Mouse (Mus musculus): ENCODE data around the gene Slc35g3. TPM values are rescaled to one million over a fixed set of nuclear protein-coding genes. Genes with fewer than 3 reads are reported as not detected.

Gene Slc35g3
- polyA plus RNA-seq, 1 experiment = 0.08 TPM

DNA sequence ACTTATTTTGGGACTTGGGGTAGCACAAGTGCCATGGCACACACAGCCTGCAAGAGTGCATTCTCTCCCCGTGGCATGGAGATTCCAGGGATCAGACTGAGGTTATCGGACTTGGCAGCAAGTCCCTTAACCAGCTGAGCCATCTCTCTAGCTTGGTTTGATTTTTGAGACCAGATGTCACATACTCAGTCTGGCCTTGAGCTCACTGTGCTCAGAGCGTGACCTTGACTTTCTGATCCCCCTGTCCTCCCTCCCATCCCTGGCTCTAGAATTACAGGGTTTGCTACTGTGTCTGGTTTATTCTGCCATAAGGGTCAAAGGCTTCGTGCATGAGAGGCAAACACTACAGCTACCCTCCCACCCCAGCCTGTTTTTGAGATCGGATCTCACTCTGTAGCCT, 27.7 kb upstream of the Slc35g3 start:
- H3K4me3 ChIP-seq (ENCODE audit: control insufficient read depth, insufficient read depth, low read length) = no peak overlapping the region
- H3K27me3 ChIP-seq (ENCODE audit: control insufficient read depth, insufficient read depth, low read length) = no peaks in the 10 kb centered on the region
- H3K36me3 ChIP-seq (ENCODE audit: control insufficient read depth, insufficient read depth, low read length) = no peaks in the 10 kb centered on the region
- H3K27ac ChIP-seq (ENCODE audit: control insufficient read depth, insufficient read depth, low read length) = no peak overlapping the region
- 90% methylated on average over 5 of the region's 5 CpGs for WGBS
- no peaks in the 10 kb centered on the region for H3K4me1 ChIP-seq (replicated peaks; ENCODE audit: control insufficient read depth, insufficient read depth, low read length)
- TF ChIP-seq POLR2A (IDR thresholded peaks at IDR 0.05; ENCODE audit: control insufficient read depth, extremely low read depth, insufficient read depth, low read length, poor library complexity) = no peak
- no peak for TF ChIP-seq CTCF (IDR thresholded peaks at IDR 0.05; ENCODE audit: borderline replicate concordance, control insufficient read depth, extremely low read depth, insufficient read depth, low read length, poor library complexity)
- DNase-seq = no peak

DNA sequence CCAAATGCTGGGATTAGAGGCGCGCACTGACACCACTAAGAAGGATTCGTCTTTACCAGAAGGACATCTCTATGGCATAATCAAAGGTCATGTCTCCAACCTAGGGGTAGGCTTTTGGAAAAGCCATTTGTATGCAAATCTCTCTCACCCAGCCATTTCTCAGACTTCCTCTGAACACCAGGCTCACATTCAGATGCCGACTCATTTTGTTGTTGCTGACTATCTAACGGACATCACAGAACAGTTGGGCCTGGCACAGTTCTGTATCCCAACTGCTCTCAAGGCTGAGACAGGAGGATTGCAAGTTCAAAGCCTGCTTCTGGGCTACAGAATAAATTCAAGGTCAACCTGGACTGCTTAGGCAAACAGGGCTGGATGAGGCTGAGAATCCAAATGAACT, 25.5 kb upstream of the Slc35g3 start:
- no peak for DNase-seq
- Histone ChIP-seq H3K4me1 (replicated peaks; ENCODE audit: control insufficient read depth, insufficient read depth, low read length) (no peaks in the 10 kb centered on the region), H3K27ac (ENCODE audit: control insufficient read depth, insufficient read depth, low read length) (no peak overlapping the region), H3K27me3 (ENCODE audit: control insufficient read depth, insufficient read depth, low read length) (no peaks in the 10 kb centered on the region), H3K4me3 (ENCODE audit: control insufficient read depth, insufficient read depth, low read length) (no peak overlapping the region), H3K36me3 (ENCODE audit: control insufficient read depth, insufficient read depth, low read length) (no peaks in the 10 kb centered on the region)
- WGBS = 93% methylated on average over 5 of the region's 5 CpGs
- TF ChIP-seq CTCF (IDR thresholded peaks at IDR 0.05; ENCODE audit: borderline replicate concordance, control insufficient read depth, extremely low read depth, insufficient read depth, low read length, poor library complexity) (no peak), POLR2A (IDR thresholded peaks at IDR 0.05; ENCODE audit: control insufficient read depth, extremely low read depth, insufficient read depth, low read length, poor library complexity) (no peak)

DNA sequence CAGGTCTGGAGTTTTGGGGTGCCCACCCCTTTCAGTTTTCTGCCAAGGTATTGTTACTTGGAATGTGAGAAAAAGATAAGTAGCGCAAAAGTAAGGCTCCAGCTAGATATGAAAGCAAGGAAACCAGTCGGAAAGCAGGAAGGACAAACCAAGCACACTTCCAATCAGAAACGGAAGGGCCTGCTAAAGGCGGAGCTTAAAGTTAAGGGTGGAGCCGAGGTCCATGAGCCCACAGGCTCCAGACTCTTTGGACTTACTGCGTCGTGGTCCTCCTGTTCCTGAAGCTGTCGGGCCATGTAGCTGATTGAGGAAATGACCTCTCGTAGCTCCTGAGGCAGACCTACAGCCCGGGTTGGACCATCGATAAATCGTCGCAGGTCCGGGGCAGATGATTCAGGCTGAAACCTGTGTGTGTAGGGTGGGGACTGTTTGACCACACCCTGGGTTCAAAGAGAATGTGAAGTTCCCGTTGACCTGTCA, 23.1 kb upstream of the Slc35g3 start:
- Histone ChIP-seq H3K27me3 (ENCODE audit: control insufficient read depth, insufficient read depth, low read length) (no peaks in the 10 kb centered on the region), H3K4me3 (ENCODE audit: control insufficient read depth, insufficient read depth, low read length) (no peak overlapping the region), H3K36me3 (ENCODE audit: control insufficient read depth, insufficient read depth, low read length) (no peaks in the 10 kb centered on the region), H3K27ac (ENCODE audit: control insufficient read depth, insufficient read depth, low read length) (no peak overlapping the region), H3K4me1 (replicated peaks; ENCODE audit: control insufficient read depth, insufficient read depth, low read length) (no peaks in the 10 kb centered on the region)
- 61% methylated on average over 15 of the region's 15 CpGs for WGBS
- no peak for DNase-seq
- TF ChIP-seq POLR2A (IDR thresholded peaks at IDR 0.05; ENCODE audit: control insufficient read depth, extremely low read depth, insufficient read depth, low read length, poor library complexity) = no peak
- no peak for TF ChIP-seq CTCF (IDR thresholded peaks at IDR 0.05; ENCODE audit: borderline replicate concordance, control insufficient read depth, extremely low read depth, insufficient read depth, low read length, poor library complexity)

DNA sequence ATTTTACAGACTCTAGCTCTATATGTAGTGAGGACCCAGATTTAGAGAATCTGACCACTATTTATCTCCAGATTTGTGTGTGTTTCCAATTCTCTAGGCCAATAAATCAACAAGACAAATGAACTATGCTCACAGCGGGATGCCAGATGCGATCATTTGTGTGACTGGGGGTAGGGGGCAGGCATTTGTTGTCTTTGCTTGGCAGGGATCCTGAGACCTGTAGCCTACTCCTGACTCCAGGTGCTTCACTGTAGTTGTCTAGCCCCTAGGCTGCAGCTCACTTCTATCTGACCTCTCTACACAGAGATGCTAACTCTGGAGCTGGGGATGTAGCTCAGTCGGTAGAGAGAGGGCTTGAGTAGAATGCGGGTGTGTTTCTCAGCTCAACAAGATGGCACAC, 20.1 kb upstream of the Slc35g3 start:
- TF ChIP-seq CTCF (IDR thresholded peaks at IDR 0.05; ENCODE audit: borderline replicate concordance, control insufficient read depth, extremely low read depth, insufficient read depth, low read length, poor library complexity) = no peak
- no peak for TF ChIP-seq POLR2A (IDR thresholded peaks at IDR 0.05; ENCODE audit: control insufficient read depth, extremely low read depth, insufficient read depth, low read length, poor library complexity)
- no peaks in the 10 kb centered on the region for H3K4me1 ChIP-seq (replicated peaks; ENCODE audit: control insufficient read depth, insufficient read depth, low read length)
- no peaks in the 10 kb centered on the region for H3K27me3 ChIP-seq (ENCODE audit: control insufficient read depth, insufficient read depth, low read length)
- WGBS = 93% methylated on average over 4 of the region's 4 CpGs
- H3K27ac ChIP-seq (ENCODE audit: control insufficient read depth, insufficient read depth, low read length) = no peak overlapping the region
- H3K4me3 ChIP-seq (ENCODE audit: control insufficient read depth, insufficient read depth, low read length) = no peak overlapping the region
- no peaks in the 10 kb centered on the region for H3K36me3 ChIP-seq (ENCODE audit: control insufficient read depth, insufficient read depth, low read length)
- no peak for DNase-seq

DNA sequence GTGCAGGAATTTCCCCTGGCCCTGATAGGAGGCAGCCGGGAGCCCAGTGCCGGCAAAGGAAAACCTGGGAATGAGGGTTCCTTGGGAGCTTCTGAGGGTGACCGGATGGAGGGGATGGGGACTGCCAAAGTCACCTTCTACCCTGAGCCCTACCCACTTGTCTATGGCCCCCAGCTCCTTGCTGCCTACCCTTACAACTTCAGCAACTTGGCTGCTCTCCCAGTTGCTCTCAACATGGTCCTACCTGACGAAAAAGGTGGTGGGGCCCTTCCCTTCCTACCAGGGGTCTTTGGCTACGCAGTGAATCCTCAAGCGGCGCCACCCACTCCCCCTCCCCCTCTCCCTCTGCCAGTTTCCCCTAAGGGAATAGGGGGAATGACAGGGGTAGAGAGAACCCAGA, 17.2 kb upstream of the Slc35g3 start:
- no peak for TF ChIP-seq CTCF (IDR thresholded peaks at IDR 0.05; ENCODE audit: borderline replicate concordance, control insufficient read depth, extremely low read depth, insufficient read depth, low read length, poor library complexity)
- TF ChIP-seq POLR2A (IDR thresholded peaks at IDR 0.05; ENCODE audit: control insufficient read depth, extremely low read depth, insufficient read depth, low read length, poor library complexity) = no peak
- Histone ChIP-seq H3K27ac (ENCODE audit: control insufficient read depth, insufficient read depth, low read length) (no peak overlapping the region), H3K36me3 (ENCODE audit: control insufficient read depth, insufficient read depth, low read length) (no peaks in the 10 kb centered on the region), H3K4me3 (ENCODE audit: control insufficient read depth, insufficient read depth, low read length) (no peak overlapping the region), H3K4me1 (replicated peaks; ENCODE audit: control insufficient read depth, insufficient read depth, low read length) (no peaks in the 10 kb centered on the region), H3K27me3 (ENCODE audit: control insufficient read depth, insufficient read depth, low read length) (no peaks in the 10 kb centered on the region)
- WGBS = 91% methylated on average over 7 of the region's 7 CpGs
- no peak for DNase-seq

DNA sequence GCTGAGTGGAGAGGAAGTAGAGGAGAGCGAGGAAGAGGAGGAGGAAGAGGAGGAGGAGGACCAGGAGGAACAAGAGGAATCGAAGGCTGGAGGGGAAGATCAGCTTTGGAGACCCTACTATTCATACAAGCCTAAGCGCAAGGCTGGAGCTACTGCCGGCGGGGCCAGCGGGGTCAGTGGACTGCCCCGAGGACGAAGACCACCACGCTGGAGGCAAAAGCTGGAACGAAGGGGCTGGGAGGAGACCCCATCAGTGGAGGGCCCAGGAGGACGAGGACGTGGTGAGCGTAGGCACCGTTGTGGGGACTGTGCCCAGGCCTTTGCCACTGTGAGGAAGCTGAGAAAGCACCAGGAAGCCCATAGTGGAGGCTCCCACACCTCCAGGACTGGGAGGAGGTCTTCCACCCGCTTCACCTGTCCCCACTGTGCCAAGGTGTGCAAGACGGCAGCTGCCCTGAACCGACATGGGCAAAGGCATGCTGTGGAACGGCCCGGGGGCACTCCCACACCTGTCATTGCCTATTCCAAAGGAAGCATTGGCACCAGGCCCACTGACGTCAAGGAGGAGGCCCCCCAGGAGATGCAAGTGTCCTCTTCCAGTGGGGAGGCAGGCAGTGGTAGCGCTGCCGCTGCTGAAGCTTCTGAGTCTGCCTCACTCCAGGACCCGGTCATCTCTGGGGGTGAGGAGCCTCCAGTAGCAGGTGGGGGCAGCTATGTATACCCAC, 16.7 kb upstream of the Slc35g3 start:
- no peaks in the 10 kb centered on the region for H3K27me3 ChIP-seq (ENCODE audit: control insufficient read depth, insufficient read depth, low read length)
- no peak overlapping the region for H3K27ac ChIP-seq (ENCODE audit: control insufficient read depth, insufficient read depth, low read length)
- H3K4me3 ChIP-seq (ENCODE audit: control insufficient read depth, insufficient read depth, low read length) = no peak overlapping the region
- DNase-seq = no peak
- 83% methylated on average over 23 of the region's 23 CpGs for WGBS
- no peaks in the 10 kb centered on the region for H3K36me3 ChIP-seq (ENCODE audit: control insufficient read depth, insufficient read depth, low read length)
- H3K4me1 ChIP-seq (replicated peaks; ENCODE audit: control insufficient read depth, insufficient read depth, low read length) = no peaks in the 10 kb centered on the region
- TF ChIP-seq POLR2A (IDR thresholded peaks at IDR 0.05; ENCODE audit: control insufficient read depth, extremely low read depth, insufficient read depth, low read length, poor library complexity) (no peak), CTCF (IDR thresholded peaks at IDR 0.05; ENCODE audit: borderline replicate concordance, control insufficient read depth, extremely low read depth, insufficient read depth, low read length, poor library complexity) (no peak)

Measured in thymus, adult 2 months (tissue).